Mouse (Mus musculus): ENCODE data around the gene Scube1.

GRCm38 (mm10) chr15:83642518-83642917 is 82.3 kb downstream of the Scube1 start:
- TF ChIP-seq CTCF (IDR thresholded peaks at IDR 0.05; ENCODE audit: borderline replicate concordance, control insufficient read depth, extremely low read depth, insufficient read depth, low read length, poor library complexity) = no peak
- no peak for TF ChIP-seq POLR2A (IDR thresholded peaks at IDR 0.05; ENCODE audit: control insufficient read depth, extremely low read depth, insufficient read depth, low read length, poor library complexity)

All from thymus, adult 2 months (tissue).